Mouse (Mus musculus) midbrain, postnatal 0 days (tissue): ENCODE measurements around the gene Cog8. TPM values are rescaled to one million over a fixed set of nuclear protein-coding genes. Genes with fewer than 3 reads are reported as not detected.
"Not testable (repeated sequence)": the region's sequence is repeated elsewhere in the genome, so short reads cannot be mapped to it uniquely, and the experiment has no call there.

Source experiments
- ATAC-seq: fragments of 200-750 bp; cut with Nextera tagmentation; 2 replicates; pipeline ENCODE4 v1.8.0; 2017; ENCODE audit warnings: moderate number of reproducible peaks, mild to moderate bottlenecking, moderate TSS enrichment, moderate library complexity; ENCODE audit not compliant: low FRiP score
- DNase-seq: peaks from one replicate; pipeline ENCODE4 v3.0.0-alpha.2; 2015; ENCODE audit warnings: low spot score
- H3K27ac ChIP-seq: fragments of 300-500 bp; sonication (generic); 2 replicates; pipeline ENCODE4 v1.5.1; 2014; ENCODE audit warnings: low read depth, mild to moderate bottlenecking, low read length, mixed read lengths
- H3K27me3 ChIP-seq: fragments of 300-500 bp; sonication (generic); 2 replicates; pipeline ENCODE4 v1.6.1; 2014; ENCODE audit warnings: low read length, control low read depth, mixed read lengths; ENCODE audit not compliant: insufficient read depth
- H3K36me3 ChIP-seq: fragments of 300-500 bp; sonication (generic); 2 replicates; pipeline ENCODE4 v1.6.1; 2014; ENCODE audit warnings: low read length, control low read depth, mixed read lengths; ENCODE audit not compliant: insufficient read depth
- H3K4me1 ChIP-seq: fragments of 300-500 bp; sonication (generic); 2 replicates; pipeline ENCODE4 v1.6.1; 2014; ENCODE audit warnings: mild to moderate bottlenecking, control low read depth, antibody characterized with exemption, low read length, mixed read lengths; ENCODE audit not compliant: insufficient read depth
- H3K4me2 ChIP-seq: fragments of 300-500 bp; sonication (generic); 2 replicates; pipeline ENCODE4 v1.6.1; 2014; ENCODE audit warnings: low read depth, mild to moderate bottlenecking, low read length, mixed read lengths; ENCODE audit not compliant: poor library complexity, severe bottlenecking
- H3K4me3 ChIP-seq: fragments of 300-500 bp; sonication (generic); 2 replicates; pipeline ENCODE4 v1.5.1; 2014; ENCODE audit warnings: low read depth, mild to moderate bottlenecking, low read length, moderate library complexity
- H3K9ac ChIP-seq: fragments of 300-500 bp; sonication (generic); replicated peaks from 2 replicates; pipeline ENCODE4 v1.6.1; 2014; ENCODE audit warnings: mild to moderate bottlenecking, low read length, moderate library complexity, mixed read lengths; ENCODE audit not compliant: poor library complexity, severe bottlenecking
- H3K9me3 ChIP-seq: fragments of 300-500 bp; sonication (generic); 2 replicates; pipeline ENCODE4 v1.6.1; 2016; ENCODE audit warnings: low read length, control low read depth
- CTCF ChIP-seq: IDR thresholded peaks from 2 replicates; pipeline ENCODE4 v1.5.1; 2016; ENCODE audit warnings: antibody characterized with exemption, mild to moderate bottlenecking
- WGBS: fragments of 180-500 bp; shearing (Covaris S2); extraction: QIAGEN DNeasy Blood & Tissue Kit; methylation state at CpG from one replicate; pipeline ENCODE4 v1.1.7; 2014; 5-methylcytosine and 5-hydroxymethylcytosine counted together
- polyA plus RNA-seq: library from polyadenylated mRNA; unstranded; fragments of >200 nt; fragmentation: Nextera tagmentation; extraction: Ambion mirVana; gene quantifications from 2 replicates; pipeline ENCODE4 v1.2.1, GENCODE M21; 2015
- total RNA-seq: library from RNA; depleted of rRNA; stranded (reverse); fragments of >200 nt; gene quantifications from 2 replicates; pipeline ENCODE4 v1.2.3, GENCODE M21; 2014

Gene Cog8
- total and polyA plus RNA-seq, 2 experiments from 2014 or later, result 32.4 to 89.6 TPM

- 2% methylated on average over 83 of the region's 87 CpGs for WGBS
- Histone ChIP-seq H3K4me2 (peak within 1 kb of the TSS; percentile 81), H3K4me3 (peak within 1 kb of the TSS; percentile 77), H3K36me3 (peaks cover 46% of the 10 kb centered on the region), H3K9ac (peak within 1 kb of the TSS; percentile 79), H3K27me3 (no peaks in the 10 kb centered on the region), H3K4me1 (peaks cover 2% of the 10 kb centered on the region; the same call in 1 of the 2 replicates), H3K27ac (peak within 1 kb of the TSS; percentile 90), H3K9me3 (no peaks in the 10 kb centered on the region)
- peak; percentile 84 for ATAC-seq
- TF ChIP-seq CTCF, result no peak; the same call in 1 of the 2 replicates
- peak; percentile 86 for DNase-seq
Measured at GRCm38 (mm10) chr8:107048061-107048941, 8.2 kb downstream of the Cog8 start, which contains the start of gene Pdf. TSS of gene Pdf (minus strand) at chr8:107048614.

- Histone ChIP-seq H3K4me3 (no peak overlapping the region), H3K4me1 (peaks cover 2% of the 10 kb centered on the region; the same call in 1 of the 2 replicates), H3K9me3 (no peaks in the 10 kb centered on the region), H3K4me2 (no peak overlapping the region), H3K27ac (no peak overlapping the region), H3K9ac (no peak overlapping the region), H3K36me3 (peaks cover 47% of the 10 kb centered on the region), H3K27me3 (no peaks in the 10 kb centered on the region)
- ATAC-seq (no peak), DNase-seq (no peak)
- no peak for TF ChIP-seq CTCF
- WGBS, result 85% methylated on average over 5 of the region's 5 CpGs
Measured at GRCm38 (mm10) chr8:107046976-107047375, 9.5 kb downstream of the Cog8 start.

- peaks cover 2% of the 10 kb centered on the region; the same call in 1 of the 2 replicates for H3K4me1 ChIP-seq
- H3K9me3 ChIP-seq, result no peaks in the 10 kb centered on the region
- 93% methylated on average over 6 of the region's 6 CpGs for WGBS
- H3K4me2 ChIP-seq, result no peak overlapping the region
- H3K9ac ChIP-seq, result no peak overlapping the region
- no peaks in the 10 kb centered on the region for H3K27me3 ChIP-seq
- DNase-seq, result no peak
- H3K36me3 ChIP-seq, result peaks cover 52% of the 10 kb centered on the region
- no peak overlapping the region for H3K27ac ChIP-seq
- TF ChIP-seq CTCF, result no peak
- no peak overlapping the region for H3K4me3 ChIP-seq
- ATAC-seq, result no peak
Measured at GRCm38 (mm10) chr8:107045478-107045877, 11.0 kb downstream of the Cog8 start.

- peaks cover 67% of the 10 kb centered on the region for H3K36me3 ChIP-seq
- TF ChIP-seq CTCF, result no peak
- H3K4me3 ChIP-seq, result no peak overlapping the region
- no peak for ATAC-seq
- H3K9me3 ChIP-seq, result no peaks in the 10 kb centered on the region
- H3K4me1 ChIP-seq, result no peaks in the 10 kb centered on the region
- no peaks in the 10 kb centered on the region for H3K27me3 ChIP-seq
- no peak overlapping the region for H3K27ac ChIP-seq
- 86% methylated on average over 7 of the region's 7 CpGs for WGBS
- DNase-seq, result no peak
- no peak overlapping the region for H3K4me2 ChIP-seq
- no peak overlapping the region for H3K9ac ChIP-seq
Measured at GRCm38 (mm10) chr8:107040632-107041031, 15.9 kb downstream of the Cog8 start.

- TF ChIP-seq CTCF, result no peak
- Histone ChIP-seq H3K27me3 (no peaks in the 10 kb centered on the region), H3K36me3 (peaks cover 29% of the 10 kb centered on the region), H3K4me2 (no peak overlapping the region), H3K9me3 (no peaks in the 10 kb centered on the region), H3K9ac (no peak overlapping the region), H3K27ac (no peak overlapping the region), H3K4me3 (no peak overlapping the region), H3K4me1 (peaks cover 7% of the 10 kb centered on the region)
- 83% methylated on average over 8 of the region's 8 CpGs for WGBS
- ATAC-seq (no peak), DNase-seq (no peak)
Measured at GRCm38 (mm10) chr8:107036626-107037025, 19.9 kb downstream of the Cog8 start.

- no peak for TF ChIP-seq CTCF
- peaks cover 7% of the 10 kb centered on the region for H3K4me1 ChIP-seq
- peaks cover 26% of the 10 kb centered on the region for H3K36me3 ChIP-seq
- no peak overlapping the region for H3K9ac ChIP-seq
- H3K27ac ChIP-seq, result no peak overlapping the region
- WGBS, result 94% methylated on average over 3 of the region's 3 CpGs
- no peak overlapping the region for H3K4me3 ChIP-seq
- H3K9me3 ChIP-seq, result no peaks in the 10 kb centered on the region
- H3K27me3 ChIP-seq, result no peaks in the 10 kb centered on the region
- ATAC-seq (no peak), DNase-seq (no peak)
- no peak overlapping the region for H3K4me2 ChIP-seq
Measured at GRCm38 (mm10) chr8:107035641-107036040, 20.8 kb downstream of the Cog8 start.

- H3K4me2 ChIP-seq, DNase-seq, H3K9ac ChIP-seq, H3K4me3 ChIP-seq, H3K27ac ChIP-seq, ATAC-seq, H3K36me3 ChIP-seq, H3K27me3 ChIP-seq, H3K9me3 ChIP-seq, H3K4me1 ChIP-seq: not testable (repeated sequence)
- 86% methylated on average over 2 of the region's 2 CpGs for WGBS
Measured at GRCm38 (mm10) chr8:107033609-107034008, 22.9 kb downstream of the Cog8 start.
